Mouse (Mus musculus) MEL (cell line): ENCODE results near the gene Gtf2h2. TPM values are rescaled to one million over a fixed set of nuclear protein-coding genes. Genes with fewer than 3 reads are reported as not detected.

Experiments
- DNase-seq: peaks from one replicate; pipeline ENCODE4 v3.0.0; 2011; ENCODE audit warnings: low read depth, low spot score
- H3K27ac ChIP-seq: 2 replicates; pipeline ENCODE4 v1.5.1; 2012; ENCODE audit warnings: low read depth, mild to moderate bottlenecking, control low read depth, low read length, moderate library complexity; ENCODE audit not compliant: control insufficient read depth
- H3K27me3 ChIP-seq, 2 experiments: fragments of 150-350 bp in 1 of 2; sonication (generic) in 1 of 2; 2 replicates each; pipeline ENCODE4 v1.6.1; 2012; ENCODE audit warnings: low read length in 2 of 2, mild to moderate bottlenecking in 2 of 2, improper control_type of control experiment in 1 of 2, moderate library complexity in 1 of 2; ENCODE audit not compliant: insufficient read depth in 2 of 2, control insufficient read depth in 1 of 2
- H3K36me3 ChIP-seq, 2 experiments: 2 replicates each; pipeline ENCODE4 v1.6.1; 2012 to 2014; ENCODE audit warnings: low read length in 2 of 2, improper control_type of control experiment in 1 of 2, inconsistent platforms in 1 of 2, mild to moderate bottlenecking in 1 of 2; ENCODE audit not compliant: insufficient read depth in 2 of 2, control insufficient read depth in 1 of 2
- H3K4me1 ChIP-seq, 2 experiments: fragments of 150-350 bp in 1 of 2; sonication (generic) in 1 of 2; 2 replicates each; pipeline ENCODE4 v1.6.1; 2012; ENCODE audit warnings: low read length in 2 of 2, improper control_type of control experiment in 1 of 2, mild to moderate bottlenecking in 1 of 2; ENCODE audit not compliant: insufficient read depth in 2 of 2, control insufficient read depth in 1 of 2
- H3K4me3 ChIP-seq, 2 experiments: fragments of 150-350 bp in 1 of 2; sonication (generic) in 1 of 2; 2 replicates each; pipeline ENCODE4 v1.5.1; 2012; ENCODE audit warnings: low read depth in 2 of 2, low read length in 2 of 2, mild to moderate bottlenecking in 2 of 2, moderate library complexity in 2 of 2, control low read depth in 1 of 2, improper control_type of control experiment in 1 of 2; ENCODE audit not compliant: control insufficient read depth in 1 of 2, insufficient read depth in 1 of 2
- H3K79me2 ChIP-seq: 2 replicates; pipeline ENCODE4 v1.6.1; 2012; ENCODE audit warnings: mild to moderate bottlenecking, low read length, moderate library complexity; ENCODE audit not compliant: control insufficient read depth, poor library complexity, insufficient read depth
- H3K9ac ChIP-seq: 2 replicates; pipeline ENCODE4 v1.6.1; 2012; ENCODE audit warnings: low read depth, mild to moderate bottlenecking, control low read depth, low read length, moderate library complexity; ENCODE audit not compliant: control insufficient read depth, poor library complexity, severe bottlenecking
- H3K9me3 ChIP-seq: fragments of 150-350 bp; sonication (generic); replicated peaks from 2 replicates; pipeline ENCODE4 v1.6.1; 2012; ENCODE audit warnings: mild to moderate bottlenecking, low read length, improper control_type of control experiment, moderate library complexity; ENCODE audit not compliant: insufficient read depth
- BHLHE40 ChIP-seq: IDR thresholded peaks from 2 replicates; pipeline ENCODE4 v1.6.1; 2012; ENCODE audit warnings: low read depth, mild to moderate bottlenecking, inconsistent platforms, low read length, improper control_type of control experiment, borderline replicate concordance
- CHD1 ChIP-seq: IDR thresholded peaks from 2 replicates; pipeline ENCODE4 v1.6.1; 2012; ENCODE audit warnings: low read depth, mild to moderate bottlenecking, inconsistent platforms, low read length, improper control_type of control experiment
- CHD2 ChIP-seq: IDR thresholded peaks from 2 replicates; pipeline ENCODE4 v1.6.1; 2011; ENCODE audit warnings: low read length, improper control_type of control experiment
- CTCF ChIP-seq, 3 experiments: IDR thresholded peaks in 2 of 3; conservative IDR thresholded peaks in 1 of 3; 2 replicates each; pipeline ENCODE4 v1.5.1; 2011 to 2012; ENCODE audit warnings: low read length in 3 of 3, low read depth in 2 of 3, mild to moderate bottlenecking in 2 of 3, improper control_type of control experiment in 1 of 3, inconsistent platforms in 1 of 3, mixed read lengths in 1 of 3, moderate library complexity in 1 of 3; ENCODE audit not compliant: control insufficient read depth in 1 of 3, insufficient read depth in 1 of 3, poor library complexity in 1 of 3, severe bottlenecking in 1 of 3
- ELF1 ChIP-seq: IDR thresholded peaks from 2 replicates; pipeline ENCODE4 v1.6.1; 2014; ENCODE audit warnings: low read depth, mild to moderate bottlenecking, inconsistent platforms, low read length, improper control_type of control experiment, moderate library complexity
- EP300 ChIP-seq, 2 experiments: IDR thresholded peaks; 2 replicates each; pipeline ENCODE4 v1.6.1; 2011; ENCODE audit warnings: improper control_type of control experiment in 2 of 2, low read length in 2 of 2, low read depth in 1 of 2, mild to moderate bottlenecking in 1 of 2
- ETS1 ChIP-seq: IDR thresholded peaks from 2 replicates; pipeline ENCODE4 v1.6.1; 2012; ENCODE audit warnings: low read depth, mild to moderate bottlenecking, inconsistent platforms, low read length, improper control_type of control experiment, moderate library complexity
- GATA1 ChIP-seq: IDR thresholded peaks from 2 replicates; pipeline ENCODE4 v1.6.1; 2011; ENCODE audit warnings: low read depth, low read length, improper control_type of control experiment
- JUND ChIP-seq: IDR thresholded peaks from 2 replicates; pipeline ENCODE4 v1.6.1; 2011; ENCODE audit warnings: low read depth, mild to moderate bottlenecking, improper control_type of control experiment, low read length
- MAFK ChIP-seq: IDR thresholded peaks from 2 replicates; pipeline ENCODE4 v1.6.1; 2011; ENCODE audit warnings: low read depth, mild to moderate bottlenecking, low read length, improper control_type of control experiment, borderline replicate concordance
- MAX ChIP-seq: IDR thresholded peaks from 2 replicates; pipeline ENCODE4 v1.6.1; 2011; ENCODE audit warnings: low read length, improper control_type of control experiment
- MXI1 ChIP-seq: IDR thresholded peaks from 2 replicates; pipeline ENCODE4 v1.6.1; 2011; ENCODE audit warnings: mild to moderate bottlenecking, low read depth, low read length, improper control_type of control experiment
- MYC ChIP-seq: IDR thresholded peaks from 2 replicates; pipeline ENCODE4 v1.6.1; 2011; ENCODE audit warnings: low read depth, mild to moderate bottlenecking, low read length, improper control_type of control experiment, moderate library complexity
- POLR2A ChIP-seq, 2 experiments: IDR thresholded peaks; 2 replicates each; pipeline ENCODE4 v1.6.1; 2011 to 2012; ENCODE audit warnings: low read length in 2 of 2, mild to moderate bottlenecking in 2 of 2, control low read depth in 1 of 2, improper control_type of control experiment in 1 of 2, low read depth in 1 of 2, moderate library complexity in 1 of 2; ENCODE audit not compliant: control insufficient read depth in 1 of 2, insufficient read depth in 1 of 2, poor library complexity in 1 of 2
- POLR2AphosphoS2 ChIP-seq: IDR thresholded peaks from 2 replicates; pipeline ENCODE4 v1.6.1; 2011; ENCODE audit warnings: low read length, improper control_type of control experiment
- POLR2AphosphoS5 ChIP-seq: IDR thresholded peaks from 2 replicates; pipeline ENCODE4 v1.6.1; 2012; ENCODE audit warnings: low read depth, borderline replicate concordance, mild to moderate bottlenecking, inconsistent platforms, low read length, moderate library complexity, mixed read lengths
- RAD21 ChIP-seq: IDR thresholded peaks from 2 replicates; pipeline ENCODE4 v1.6.1; 2011; ENCODE audit warnings: mild to moderate bottlenecking, low read depth, low read length, improper control_type of control experiment
- SIN3A ChIP-seq: IDR thresholded peaks from 2 replicates; pipeline ENCODE4 v1.6.1; 2012; ENCODE audit warnings: low read length, improper control_type of control experiment, inconsistent platforms
- SMC3 ChIP-seq: IDR thresholded peaks from 2 replicates; pipeline ENCODE4 v1.6.1; 2011; ENCODE audit warnings: low read depth, low read length, improper control_type of control experiment
- TAL1 ChIP-seq: IDR thresholded peaks from 2 replicates; pipeline ENCODE4 v1.6.1; 2012; ENCODE audit warnings: mild to moderate bottlenecking, inconsistent platforms, low read length, moderate library complexity, mixed read lengths
- TCF12 ChIP-seq: IDR thresholded peaks from 2 replicates; pipeline ENCODE4 v1.6.1; 2014; ENCODE audit warnings: low read depth, mild to moderate bottlenecking, inconsistent platforms, low read length, improper control_type of control experiment, moderate library complexity
- USF2 ChIP-seq, 2 experiments: IDR thresholded peaks; 2 replicates each; pipeline ENCODE4 v1.6.1; 2011 to 2012; ENCODE audit warnings: improper control_type of control experiment in 2 of 2, low read length in 2 of 2, borderline replicate concordance in 1 of 2, inconsistent platforms in 1 of 2, low read depth in 1 of 2, mild to moderate bottlenecking in 1 of 2; ENCODE audit not compliant: insufficient read depth in 1 of 2
- ZKSCAN1 ChIP-seq: IDR thresholded peaks from 2 replicates; pipeline ENCODE4 v1.6.1; 2012; ENCODE audit warnings: low read depth, mild to moderate bottlenecking, inconsistent platforms, low read length, improper control_type of control experiment, moderate library complexity
- ZMIZ1 ChIP-seq: IDR thresholded peaks from 2 replicates; pipeline ENCODE4 v1.6.1; 2012; ENCODE audit warnings: low read depth, mild to moderate bottlenecking, inconsistent platforms, low read length, improper control_type of control experiment, moderate library complexity
- polyA plus RNA-seq, 2 experiments: library from polyadenylated mRNA; stranded (reverse) in 1 of 2; unstranded in 1 of 2; fragments of >175 nt in 1 of 2; fragments of >200 nt in 1 of 2; gene quantifications; 2 replicates each; pipeline versions ENCODE4 v1.2.1 to v1.2.4; 2012; ENCODE audit warnings: low replicate concordance in 2 of 2, low read depth in 1 of 2; ENCODE audit not compliant: insufficient read length in 2 of 2, insufficient read depth in 1 of 2, missing spikeins in 1 of 2
- total RNA-seq: library from RNA; depleted of rRNA; stranded (reverse); fragments of 300-350 nt; gene quantifications from 2 replicates; pipeline ENCODE4 v1.2.3, GENCODE M21; 2012

Gtf2h2 gene
- total and polyA plus RNA-seq, 3 experiments: 47.2 to 71.6 TPM; not detected in 1

DNA sequence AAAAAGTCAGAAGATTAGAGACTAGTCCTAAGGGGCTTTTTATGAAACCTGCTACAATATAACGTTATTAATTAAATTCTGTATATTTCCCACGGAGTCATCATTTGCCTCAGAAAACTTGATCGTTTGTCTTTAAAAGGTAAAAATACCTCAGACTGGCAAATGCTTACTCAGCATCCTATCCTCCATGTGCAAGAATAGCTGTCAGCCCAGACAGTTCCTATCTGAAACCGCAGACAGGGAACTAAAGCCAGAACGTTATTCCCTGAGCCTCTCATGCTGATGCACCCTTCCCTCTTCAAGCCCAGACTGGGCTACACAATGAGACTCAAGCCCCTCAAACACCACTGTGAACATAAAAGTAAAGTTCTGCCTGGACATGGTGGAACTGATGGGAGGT lies 2.0 kb downstream of the Gtf2h2 start:
- H3K36me3 ChIP-seq: peaks cover 16 to 22% of the 10 kb centered on the region in 2 experiments
- no peaks in the 10 kb centered on the region for H3K9me3 ChIP-seq
- peak overlapping the region; percentile 76 for H3K27ac ChIP-seq
- peaks cover 16% of the 10 kb centered on the region for H3K79me2 ChIP-seq
- H3K27me3 ChIP-seq: no peaks in the 10 kb centered on the region
- H3K9ac ChIP-seq: peak overlapping the region; percentile 59
- TF ChIP-seq MYC (peak; percentile 86), GATA1 (peak; percentile 29; the same call in 1 of the 2 replicates), BHLHE40 (no peak), POLR2AphosphoS5 (no peak), MAX (peak; percentile 56; the same call in 1 of the 2 replicates), ZKSCAN1 (no peak), MAFK (peak; percentile 98), EP300 (IDR thresholded peaks at IDR 0.05; ENCODE audit: low read depth in 1 of 2, low read length in 2 of 2) (peak; percentile 50 to 51; a peak in 3 of 4 replicates), CHD2 (no peak), CHD1 (no peak), POLR2A (IDR thresholded peaks at IDR 0.05; ENCODE audit: control insufficient read depth in 1 of 2, insufficient read depth in 1 of 2, low read depth in 1 of 2, low read length in 2 of 2, poor library complexity in 1 of 2) (no peak), MXI1 (peak; percentile 89), TCF12 (peak; percentile 24; the same call in 1 of the 2 replicates), ETS1 (peak; percentile 79), SIN3A (peak; percentile 81), TAL1 (peak; percentile 23), JUND (no peak), ELF1 (no peak), ZMIZ1 (no peak)
- H3K4me3 ChIP-seq: peak overlapping the region; percentile 58 to 62
- DNase-seq: peak; percentile 81
- H3K4me1 ChIP-seq: peaks cover 2 to 14% of the 10 kb centered on the region in 2 experiments; a peak in 3 of 4 replicates

DNA sequence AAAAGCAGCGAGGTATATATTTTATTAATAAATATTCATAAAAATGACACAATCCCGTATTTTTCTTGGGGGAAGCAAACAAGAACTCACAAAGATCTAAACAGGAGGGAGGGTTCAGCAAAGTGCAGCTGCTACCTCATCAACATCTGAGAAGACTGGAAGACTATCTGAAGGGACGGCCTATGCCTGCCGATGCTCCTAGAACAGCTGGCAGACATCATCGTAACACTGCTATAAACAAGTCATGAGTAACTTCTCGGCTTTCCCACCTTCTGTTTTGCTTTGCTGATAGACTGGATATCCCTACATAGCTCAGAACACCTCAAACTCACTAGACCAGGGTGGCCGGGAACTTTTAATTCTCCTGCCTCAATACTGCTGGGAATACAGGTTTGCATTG lies 8.8 kb downstream of the Gtf2h2 start:
- peaks cover 0 to 27% of the 10 kb centered on the region in 2 experiments; a peak in 2 of 4 replicates for H3K36me3 ChIP-seq
- H3K9ac ChIP-seq: no peak overlapping the region
- H3K4me3 ChIP-seq: no peak overlapping the region
- no peak overlapping the region for H3K27ac ChIP-seq
- H3K79me2 ChIP-seq: peaks cover 2% of the 10 kb centered on the region; the same call in 1 of the 2 replicates
- no peaks in the 10 kb centered on the region for H3K9me3 ChIP-seq
- no peaks in the 10 kb centered on the region for H3K27me3 ChIP-seq
- no peaks in the 10 kb centered on the region for H3K4me1 ChIP-seq
- TF ChIP-seq SMC3 (no peak), TCF12 (no peak), POLR2AphosphoS2 (no peak), MXI1 (no peak), MAFK (no peak), RAD21 (no peak), USF2 (IDR thresholded peaks at IDR 0.05; ENCODE audit: borderline replicate concordance in 1 of 2, insufficient read depth in 1 of 2, low read depth in 1 of 2, low read length in 2 of 2) (no peak), CTCF (IDR thresholded peaks at IDR 0.05 in 2 of 3, conservative IDR thresholded peaks at IDR 0.05 in 1 of 3; ENCODE audit: control insufficient read depth in 1 of 3, insufficient read depth in 1 of 3, low read depth in 2 of 3, low read length in 3 of 3, poor library complexity in 1 of 3, severe bottlenecking in 1 of 3) (no peak)
- no peak for DNase-seq
